Mouse (Mus musculus): ENCODE data around the gene Vav1. TPM values are rescaled to one million over a fixed set of nuclear protein-coding genes. Genes with fewer than 3 reads are reported as not detected.

The Vav1 gene
- 3.2 and 8.2 TPM in 2 replicates for polyA plus RNA-seq (2012; rRNA removed; ENCODE audit: low replicate concordance)

GRCm38 (mm10) chr17:57278943-57279590, at the start of gene Vav1:
TSS of gene Vav1 (plus strand) at chr17:57279100.

GRCm38 (mm10) chr17:57248201-57248699, 30.6 kb upstream of the Vav1 start, which contains the start of gene Gpr108:
TSS of gene Gpr108 (minus strand) at chr17:57248446.

GRCm38 (mm10) chr17:57249186-57250181, 29.4 kb upstream of the Vav1 start, which contains the start of gene Trip10:
TSS of gene Trip10 (plus strand) at chr17:57249455.

GRCm38 (mm10) chr17:57358441-57358840, 79.5 kb downstream of the Vav1 start, which contains the start of gene Adgre1:
TSS of gene Adgre1 (plus strand) at chr17:57358691.

Other genes starting within 250 kb of the Vav1 start
- 47.4 and 97.3 TPM in 2 replicates for gene Khsrp, start 247.6 kb upstream of the Vav1 start, polyA plus RNA-seq (2012; rRNA removed; ENCODE audit: low replicate concordance)
- gene Slc25a41, start 237.4 kb upstream of the Vav1 start, polyA plus RNA-seq (2012; rRNA removed; ENCODE audit: low replicate concordance), result 0.45 TPM in 1 of 2 replicates, not detected in the other
- gene Crb3, start 220.0 kb upstream of the Vav1 start, polyA plus RNA-seq (2012; rRNA removed; ENCODE audit: low replicate concordance), result 0.86 and 20.5 TPM in 2 replicates
- gene Slc25a23, start 219.2 kb upstream of the Vav1 start, polyA plus RNA-seq (2012; rRNA removed; ENCODE audit: low replicate concordance), result 95.0 and 96.1 TPM in 2 replicates
- 10.5 and 12.6 TPM in 2 replicates for gene Dennd1c, start 200.6 kb upstream of the Vav1 start, polyA plus RNA-seq (2012; rRNA removed; ENCODE audit: low replicate concordance)
- gene Tubb4a, start 191.3 kb upstream of the Vav1 start, polyA plus RNA-seq (2012; rRNA removed; ENCODE audit: low replicate concordance), result 6.0 and 22.0 TPM in 2 replicates
- gene Tnfsf9, start 173.8 kb upstream of the Vav1 start, polyA plus RNA-seq (2012; rRNA removed; ENCODE audit: low replicate concordance), result 2.0 and 5.2 TPM in 2 replicates
- not detected in 2 replicates for gene Cd70, start 129.3 kb upstream of the Vav1 start, polyA plus RNA-seq (2012; rRNA removed; ENCODE audit: low replicate concordance)
- gene Tnfsf14, start 84.9 kb upstream of the Vav1 start, polyA plus RNA-seq (2012; rRNA removed; ENCODE audit: low replicate concordance), result 0.43 and 1.8 TPM in 2 replicates
- 481 and 636 TPM in 2 replicates for gene C3, start 51.0 kb upstream of the Vav1 start, polyA plus RNA-seq (2012; rRNA removed; ENCODE audit: low replicate concordance)
- 76.1 and 81.7 TPM in 2 replicates for gene Gpr108, start 30.7 kb upstream of the Vav1 start, polyA plus RNA-seq (2012; rRNA removed; ENCODE audit: low replicate concordance)
- 39.3 and 57.0 TPM in 2 replicates for gene Trip10, start 29.6 kb upstream of the Vav1 start, polyA plus RNA-seq (2012; rRNA removed; ENCODE audit: low replicate concordance)
- gene Adgre1, start 79.6 kb downstream of the Vav1 start, polyA plus RNA-seq (2012; rRNA removed; ENCODE audit: low replicate concordance), result 25.7 and 48.8 TPM in 2 replicates